Mouse (Mus musculus) thymus, adult 2 months (tissue): Measurements from ENCODE around the gene Phc1.

ENCODE experiments used
- CTCF ChIP-seq: fragments of 200-500 bp; IDR thresholded peaks from 2 replicates; pipeline ENCODE4 v1.5.1; 2012; ENCODE audit warnings: mild to moderate bottlenecking, control low read depth, low read length, moderate library complexity, borderline replicate concordance; ENCODE audit not compliant: control insufficient read depth, poor library complexity, insufficient read depth; ENCODE audit errors: extremely low read depth
- POLR2A ChIP-seq: fragments of 200-500 bp; IDR thresholded peaks from 2 replicates; pipeline ENCODE4 v1.6.1; 2012; ENCODE audit warnings: mild to moderate bottlenecking, low read length, control low read depth, moderate library complexity; ENCODE audit not compliant: control insufficient read depth, poor library complexity, insufficient read depth; ENCODE audit errors: extremely low read depth

- TF ChIP-seq POLR2A (no peak), CTCF (no peak)
Observed at GRCm38 (mm10) chr6:122284823-122285222, 55.5 kb downstream of the Phc1 start.
